In the genomic region with DNA sequence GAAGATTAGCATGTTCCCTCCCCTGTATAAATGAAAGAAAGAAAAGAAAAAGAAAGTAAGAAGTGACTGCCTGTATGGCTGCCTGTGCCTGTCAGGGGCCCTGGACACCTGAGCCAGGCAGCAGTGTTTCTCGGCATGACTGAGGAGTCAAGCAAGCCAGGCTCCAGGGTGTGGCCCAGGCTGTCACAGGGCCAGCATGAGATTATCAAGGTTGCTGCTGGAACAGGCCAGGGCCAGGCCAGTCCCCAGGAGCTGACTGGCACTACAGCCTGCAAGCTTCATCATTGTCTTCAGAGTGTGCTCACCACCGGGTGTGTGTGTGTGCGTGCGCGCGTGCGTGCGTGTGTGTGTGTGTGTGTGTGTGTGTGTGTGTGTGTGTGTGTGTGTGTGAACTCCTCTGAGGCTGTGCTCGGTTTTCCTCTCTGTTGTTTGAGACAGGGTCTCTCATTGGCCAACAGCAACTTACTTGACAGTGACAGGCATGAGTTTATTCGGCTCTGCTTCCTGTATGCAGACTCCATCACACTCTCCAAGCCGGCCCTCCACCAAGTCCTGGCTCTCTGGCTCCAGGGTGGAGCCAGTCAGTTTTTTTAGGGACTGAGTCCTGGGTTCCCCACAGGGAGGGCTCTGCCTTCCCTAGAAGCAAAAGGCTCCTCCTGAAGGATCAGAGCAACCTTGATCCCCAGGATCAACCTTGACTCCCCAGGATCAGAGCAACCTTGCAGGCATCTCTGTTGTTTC, we compare ENCODE assay signal across 7 mouse cellular contexts. TPM values are rescaled to one million over a fixed set of nuclear protein-coding genes. Genes with fewer than 3 reads are reported as not detected.
DNase-seq lines count a peak whose midpoint lies in the region; ATAC-seq and TF ChIP-seq lines count a peak whose summit lies in the region.

No protein-coding gene starts in this region.

- no peak overlapping the region for H3K4me3 ChIP-seq in intestine, postnatal 0 days (ENCODE audit: low read depth, low read length)
- H3K4me3 ChIP-seq in stomach, embryonic 16.5 days (replicated peaks; ENCODE audit: low read length): no peak overlapping the region

- H3K9ac ChIP-seq in intestine, postnatal 0 days (ENCODE audit: low read depth, low read length): no peak overlapping the region
- H3K9ac ChIP-seq in stomach, embryonic 16.5 days (ENCODE audit: low read length): peak overlapping the region; percentile 41

- ATAC-seq in erythroblast, adult 5-6 weeks (replicated peaks; ENCODE audit: low FRiP score, poor library complexity, severe bottlenecking): peak; percentile 69
- peak; percentile 60 for ATAC-seq in intestine, postnatal 0 days
- peak; percentile 31; the same call in 1 of the 2 replicates for ATAC-seq in stomach, embryonic 16.5 days (ENCODE audit: insufficient read depth, low FRiP score)

- WGBS in intestine, postnatal 0 days: 42% methylated on average over 11 of the region's 11 CpGs
- 55% methylated on average over 11 of the region's 11 CpGs for WGBS in stomach, embryonic 16.5 days

- H3K27me3 ChIP-seq in intestine, postnatal 0 days (replicated peaks; ENCODE audit: control insufficient read depth, insufficient read depth, low read length): no peaks in the 10 kb centered on the region
- H3K27me3 ChIP-seq in stomach, embryonic 16.5 days (ENCODE audit: control insufficient read depth, insufficient read depth, low read length): no peaks in the 10 kb centered on the region

- no peak for TF ChIP-seq CTCF in intestine, postnatal 0 days (IDR thresholded peaks at IDR 0.05; ENCODE audit: low read depth)

- intact Hi-C loops in left cerebral cortex, postnatal 14 days (cut with DNase I): loop anchor here (5.0 kb wide), 2 partner anchors 78 to 1598 kb away; no protein-coding TSS in a partner anchor

- DNase-seq in ovary, adult 18-20 months (ENCODE audit: low spot score): peak; percentile 42
- no peak for DNase-seq in ovary, postnatal 36 days (ENCODE audit: low spot score)
- DNase-seq in embryo, embryonic 10 days (ENCODE audit: low spot score): no peak
- DNase-seq in left cerebral cortex, postnatal 14 days (ENCODE audit: low spot score in 2 of 2): no peak

- peaks cover 11% of the 10 kb centered on the region; the same call in 1 of the 2 replicates for H3K4me1 ChIP-seq in intestine, postnatal 0 days (replicated peaks; ENCODE audit: control insufficient read depth, insufficient read depth, low read length)
- peaks cover 48% of the 10 kb centered on the region for H3K4me1 ChIP-seq in stomach, embryonic 16.5 days (ENCODE audit: control insufficient read depth, insufficient read depth, low read length)

- H3K36me3 ChIP-seq in intestine, postnatal 0 days (ENCODE audit: control insufficient read depth, insufficient read depth): peaks cover 15% of the 10 kb centered on the region
- H3K36me3 ChIP-seq in stomach, embryonic 16.5 days (ENCODE audit: control insufficient read depth, insufficient read depth, low read length): no peaks in the 10 kb centered on the region

- peak overlapping the region; percentile 28 for H3K27ac ChIP-seq in intestine, postnatal 0 days (ENCODE audit: low read depth, low read length)
- H3K27ac ChIP-seq in stomach, embryonic 16.5 days (ENCODE audit: low read length): peak overlapping the region; percentile 59

- H3K4me2 ChIP-seq in intestine, postnatal 0 days (replicated peaks; ENCODE audit: low read depth): no peak overlapping the region
- no peak overlapping the region for H3K4me2 ChIP-seq in stomach, embryonic 16.5 days (ENCODE audit: low read depth, low read length)

- no peaks in the 10 kb centered on the region for H3K9me3 ChIP-seq in intestine, postnatal 0 days (ENCODE audit: control insufficient read depth)
- no peaks in the 10 kb centered on the region for H3K9me3 ChIP-seq in stomach, embryonic 16.5 days (replicated peaks; ENCODE audit: control insufficient read depth, low read length)

RNA-seq across cellular contexts. Expression of gene Ap5z1, which starts 18.8 kb away (rescaled TPM):
- total RNA-seq in erythroblast, adult 5-6 weeks (2015; ENCODE audit: low replicate concordance): 4.2 and 4.8 TPM in 2 replicates
- 3.3 and 3.7 TPM in 2 replicates for total RNA-seq in erythroblast, adult 5-6 weeks (2017; ENCODE audit: low replicate concordance)
- 9.0 and 9.8 TPM in 2 replicates for polyA plus RNA-seq in intestine, postnatal 0 days (2015; fragmentation: Nextera tagmentation; extraction: Ambion mirVana)
- 9.5 and 10.4 TPM in 2 replicates for polyA plus RNA-seq in stomach, embryonic 16.5 days (2015; fragmentation: Nextera tagmentation; extraction: Ambion mirVana)
- total RNA-seq in left cerebral cortex, postnatal 14 days (2021): 10 to 100 TPM; 18.6 to 21.0 TPM

RNA-seq across cellular contexts. Expression of gene Foxk1, which starts 43.7 kb away (rescaled TPM):
- total RNA-seq in erythroblast, adult 5-6 weeks (2015; ENCODE audit: low replicate concordance): 3.7 and 5.0 TPM in 2 replicates
- 2.0 and 2.8 TPM in 2 replicates for total RNA-seq in erythroblast, adult 5-6 weeks (2017; ENCODE audit: low replicate concordance)
- 2.6 and 4.5 TPM in 2 replicates for polyA plus RNA-seq in intestine, postnatal 0 days (2015; fragmentation: Nextera tagmentation; extraction: Ambion mirVana)
- polyA plus RNA-seq in stomach, embryonic 16.5 days (2015; fragmentation: Nextera tagmentation; extraction: Ambion mirVana): 3.5 and 3.7 TPM in 2 replicates
- total RNA-seq in left cerebral cortex, postnatal 14 days (2021): 10 to 100 TPM; 40.6 to 43.4 TPM

Comparison
In these comparisons a context has a peak if more than half of its experiments do, and no peak if none do; other contexts are left out.
1. RNA of gene Foxk1, which starts 43.7 kb away (total RNA-seq): 40.6 to 43.4 TPM in left cerebral cortex, postnatal 14 days; 2.0 to 5.0 TPM in erythroblast, adult 5-6 weeks; every median in the first group is over 4 times any median in the second.
2. Peak in every context shown above with its lines, with median percentiles within 50 percentile points of each other: ATAC-seq.